23 mouse cellular contexts compared by ENCODE assay signal in genomic region chr5:148788690-148789089, GRCm38 (mm10).
A peak's percentile ranks its signal among the peaks of the same experiment; 100 is the strongest.
DNase-seq lines count a peak whose midpoint lies in the region; ATAC-seq and TF ChIP-seq lines count a peak whose summit lies in the region.
"Had no signal": no experiment of that assay in that cellular context is flagged by ENCODE, and none has a peak within 500 bp of the region (broad histone marks: within the 10 kb centered on the region; RNA-seq: fewer than 3 reads in every experiment).

No protein-coding gene starts in this region.

- TF ChIP-seq CTCF in kidney, adult 2 months (conservative IDR thresholded peaks at IDR 0.05; ENCODE audit: insufficient read depth, insufficient read length, low read depth, low read length) = no peak
- TF ChIP-seq CTCF in CH12.LX (conservative IDR thresholded peaks at IDR 0.05 in 1 of 2, IDR thresholded peaks at IDR 0.05 in 1 of 2; ENCODE audit: low read depth in 2 of 2, low read length in 2 of 2) = no peak

- TF ChIP-seq EP300 in CH12.LX (IDR thresholded peaks at IDR 0.05; ENCODE audit: low read length) = no peak

- no peak overlapping the region for H3K4me3 ChIP-seq in forebrain, embryonic 11.5 days (ENCODE audit: low read depth, low read length)
- H3K4me3 ChIP-seq in forebrain, embryonic 10.5 days = no peak overlapping the region
- H3K4me3 ChIP-seq in kidney, adult 2 months (ENCODE audit: insufficient read depth, low read depth, low read length) = no peak overlapping the region
- peak overlapping the region in 2 of 3 experiments; percentile 10 to 53 for H3K4me3 ChIP-seq in CH12.LX (replicated peaks in 1 of 3; ENCODE audit: low read depth in 2 of 3, low read length in 2 of 3, poor library complexity in 1 of 3)
- no peak overlapping the region for H3K4me3 ChIP-seq in intestine, embryonic 16.5 days (ENCODE audit: low read length)
- H3K4me3 ChIP-seq: erythroblast, embryonic 14.5 days; heart, embryonic 13.5 days; lung, embryonic 15.5 days; midbrain, embryonic 10.5 days; midbrain, embryonic 15.5 days; neural tube, embryonic 15.5 days; stomach, embryonic 15.5 days had no signal

- no peak overlapping the region for H3K4me2 ChIP-seq in forebrain, embryonic 11.5 days (ENCODE audit: low read depth, low read length, severe bottlenecking)
- peak overlapping the region; percentile 70 for H3K4me2 ChIP-seq in CH12.LX (ENCODE audit: insufficient read depth, low read depth, poor library complexity, severe bottlenecking)
- no peak overlapping the region for H3K4me2 ChIP-seq in intestine, embryonic 16.5 days (ENCODE audit: low read depth, low read length)
- H3K4me2 ChIP-seq: heart, embryonic 13.5 days; lung, embryonic 15.5 days; midbrain, embryonic 15.5 days; neural tube, embryonic 15.5 days; stomach, embryonic 15.5 days had no signal

- in situ Hi-C loops in CH12.LX (cut with MboI; ENCODE audit: low pct_ligation_motif_present, low pct_unique_long_range_greater_than_20kb, low sequenced_read_pairs) = loop anchor here (25.0 kb wide), 1 partner anchor 451 kb away; no protein-coding TSS in a partner anchor

- H3K27me3 ChIP-seq in forebrain, embryonic 11.5 days (ENCODE audit: control insufficient read depth, insufficient read depth, low read length) = peaks cover 2% of the 10 kb centered on the region; the same call in 1 of the 2 replicates
- peaks cover 10% of the 10 kb centered on the region for H3K27me3 ChIP-seq in forebrain, embryonic 10.5 days (ENCODE audit: poor library complexity, severe bottlenecking)
- no peaks in the 10 kb centered on the region for H3K27me3 ChIP-seq in kidney, adult 2 months (replicated peaks; ENCODE audit: control insufficient read depth, insufficient read depth, low read length)
- H3K27me3 ChIP-seq in CH12.LX (replicated peaks) = no peaks in the 10 kb centered on the region
- no peaks in the 10 kb centered on the region for H3K27me3 ChIP-seq in intestine, embryonic 16.5 days (replicated peaks; ENCODE audit: control insufficient read depth, insufficient read depth, low read length)
- H3K27me3 ChIP-seq: lung, embryonic 15.5 days; midbrain, embryonic 15.5 days; neural tube, embryonic 15.5 days; stomach, embryonic 15.5 days had no signal

- WGBS in forebrain, embryonic 11.5 days = 85% methylated on average over 8 of the region's 8 CpGs
- 92% methylated on average over 8 of the region's 8 CpGs for WGBS in forebrain, embryonic 10.5 days
- WGBS in kidney, adult 2 months = 51% methylated on average over 8 of the region's 8 CpGs
- 90% methylated on average over 8 of the region's 8 CpGs for WGBS in intestine, embryonic 16.5 days

- DNase-seq in forebrain, embryonic 11.5 days (ENCODE audit: low spot score) = no peak
- no peak for DNase-seq in forebrain, embryonic 10.5 days (ENCODE audit: extremely low spot score, low spot score)
- no peak for DNase-seq in kidney, adult 2 months
- DNase-seq in kidney, adult 8-10 months = no peak
- DNase-seq in CH12.LX (ENCODE audit: extremely low read depth) = no peak
- DNase-seq in kidney, postnatal 4 days = peak; percentile 41 to 60
- no peak for DNase-seq in ovary, postnatal 36 days (ENCODE audit: low spot score)
- DNase-seq: cerebellum, adult 11 months; cerebellum, adult 9-11 months; gastrocnemius, postnatal 10 days; heart, postnatal 10 days; right cerebral cortex, postnatal 25 days had no signal

- no peak for TF ChIP-seq RAD21 in CH12.LX (IDR thresholded peaks at IDR 0.05; ENCODE audit: low read depth, low read length)

- no peaks in the 10 kb centered on the region for H3K9me3 ChIP-seq in forebrain, embryonic 11.5 days (ENCODE audit: control insufficient read depth, low read length)
- H3K9me3 ChIP-seq in forebrain, embryonic 10.5 days = no peaks in the 10 kb centered on the region
- peaks cover 3% of the 10 kb centered on the region for H3K9me3 ChIP-seq in CH12.LX (replicated peaks; ENCODE audit: low read length)
- H3K9me3 ChIP-seq in intestine, embryonic 16.5 days (ENCODE audit: control insufficient read depth, low read length) = no peaks in the 10 kb centered on the region
- H3K9me3 ChIP-seq: heart, embryonic 13.5 days; lung, embryonic 15.5 days; midbrain, embryonic 10.5 days; midbrain, embryonic 15.5 days; neural tube, embryonic 15.5 days; stomach, embryonic 15.5 days had no signal

- no peaks in the 10 kb centered on the region for H3K36me3 ChIP-seq in forebrain, embryonic 11.5 days (ENCODE audit: control insufficient read depth, insufficient read depth, low read length)
- H3K36me3 ChIP-seq in forebrain, embryonic 10.5 days (replicated peaks) = no peaks in the 10 kb centered on the region
- H3K36me3 ChIP-seq in kidney, adult 2 months (ENCODE audit: control insufficient read depth, insufficient read depth, low read length) = no peaks in the 10 kb centered on the region
- peaks cover 0 to 21% of the 10 kb centered on the region in 2 experiments for H3K36me3 ChIP-seq in CH12.LX (replicated peaks in 1 of 2; ENCODE audit: control insufficient read depth in 1 of 2, insufficient read depth in 1 of 2, low read length in 1 of 2)
- H3K36me3 ChIP-seq in intestine, embryonic 16.5 days (ENCODE audit: control insufficient read depth, insufficient read depth, low read length) = no peaks in the 10 kb centered on the region
- H3K36me3 ChIP-seq: G1E; heart, embryonic 13.5 days; lung, embryonic 15.5 days; midbrain, embryonic 10.5 days; midbrain, embryonic 15.5 days; neural tube, embryonic 15.5 days; stomach, embryonic 15.5 days had no signal

- dilution Hi-C loops in CH12.LX (cut with MboI; ENCODE audit: extremely low pct_ligation_motif_present, extremely low pct_unique_long_range_greater_than_20kb, low sequenced_read_pairs) = no loop called here

- H3K4me1 ChIP-seq in forebrain, embryonic 11.5 days (replicated peaks; ENCODE audit: control insufficient read depth, insufficient read depth, low read length) = no peaks in the 10 kb centered on the region; the same call in 1 of the 2 replicates
- H3K4me1 ChIP-seq in forebrain, embryonic 10.5 days = peaks cover 26% of the 10 kb centered on the region
- H3K4me1 ChIP-seq in kidney, adult 2 months (ENCODE audit: control insufficient read depth, insufficient read depth, low read length) = peaks cover 15% of the 10 kb centered on the region
- H3K4me1 ChIP-seq in CH12.LX (ENCODE audit: control insufficient read depth in 1 of 2, insufficient read depth in 2 of 2) = peaks cover 16 to 54% of the 10 kb centered on the region in 2 experiments
- peaks cover 4% of the 10 kb centered on the region; the same call in 1 of the 2 replicates for H3K4me1 ChIP-seq in intestine, embryonic 16.5 days (ENCODE audit: control insufficient read depth, insufficient read depth, low read length)

- TF ChIP-seq POLR2A in kidney, adult 2 months (IDR thresholded peaks at IDR 0.05; ENCODE audit: low read depth, low read length) = no peak
- no peak for TF ChIP-seq POLR2A in CH12.LX (IDR thresholded peaks at IDR 0.05; ENCODE audit: low read depth, low read length)

- H3K79me2 ChIP-seq in CH12.LX (replicated peaks; ENCODE audit: control insufficient read depth, extremely low read depth, insufficient read depth, poor library complexity, severe bottlenecking) = no peaks in the 10 kb centered on the region; the same call in 1 of the 2 replicates

- no peak overlapping the region for H3K9ac ChIP-seq in forebrain, embryonic 11.5 days (ENCODE audit: low read length)
- no peak overlapping the region for H3K9ac ChIP-seq in CH12.LX (ENCODE audit: insufficient read depth, low read depth)
- no peak overlapping the region for H3K9ac ChIP-seq in intestine, embryonic 16.5 days (ENCODE audit: low read depth, low read length)
- H3K9ac ChIP-seq: heart, embryonic 13.5 days; liver, embryonic 14.5 days; lung, embryonic 15.5 days; midbrain, embryonic 15.5 days; neural tube, embryonic 15.5 days; stomach, embryonic 15.5 days had no signal

- ATAC-seq in forebrain, embryonic 11.5 days (replicated peaks; ENCODE audit: low FRiP score) = peak; percentile 8; the same call in 1 of the 2 replicates
- no peak for ATAC-seq in intestine, embryonic 16.5 days
- ATAC-seq: hindbrain, embryonic 16.5 days; midbrain, embryonic 15.5 days had no signal

- no peak overlapping the region for H3K27ac ChIP-seq in forebrain, embryonic 11.5 days (ENCODE audit: low read depth, low read length)
- H3K27ac ChIP-seq in forebrain, embryonic 10.5 days = no peak overlapping the region
- H3K27ac ChIP-seq in kidney, adult 2 months (ENCODE audit: insufficient read depth, low read depth, low read length) = peak overlapping the region; percentile 54; the same call in 1 of the 2 replicates
- no peak overlapping the region for H3K27ac ChIP-seq in CH12.LX (ENCODE audit: insufficient read depth, low read depth)
- no peak overlapping the region for H3K27ac ChIP-seq in intestine, embryonic 16.5 days (ENCODE audit: low read length)
- H3K27ac ChIP-seq: heart, embryonic 13.5 days; liver, embryonic 14.5 days; lung, embryonic 15.5 days; midbrain, embryonic 10.5 days; midbrain, embryonic 15.5 days; neural tube, embryonic 15.5 days; stomach, embryonic 15.5 days had no signal

TF ChIP-seq in CH12.LX, 34 proteins besides CTCF, POLR2A, EP300 and RAD21 (continues in another document):
- TF ChIP-seq JUN (IDR thresholded peaks at IDR 0.05; ENCODE audit: insufficient read depth, low read depth, low read length) (no peak), HCFC1 (IDR thresholded peaks at IDR 0.05; ENCODE audit: low read depth, low read length) (no peak), ZNF384 (IDR thresholded peaks at IDR 0.05; ENCODE audit: low read depth, low read length) (no peak), RCOR1 (conservative IDR thresholded peaks at IDR 0.05; ENCODE audit: low read depth, low read length) (no peak), CHD1 (IDR thresholded peaks at IDR 0.05; ENCODE audit: low read depth, low read length) (no peak), UBTF (IDR thresholded peaks at IDR 0.05; ENCODE audit: low read depth, low read length) (no peak), ELF1 (IDR thresholded peaks at IDR 0.05; ENCODE audit: low read depth, low read length) (no peak), MYC (IDR thresholded peaks at IDR 0.05; ENCODE audit: low read depth, low read length) (no peak), MEF2A (IDR thresholded peaks at IDR 0.05; ENCODE audit: borderline replicate concordance, low read depth, low read length) (no peak), TCF12 (IDR thresholded peaks at IDR 0.05; ENCODE audit: low read depth, low read length) (no peak), MXI1 (IDR thresholded peaks at IDR 0.05; ENCODE audit: low read depth, low read length) (no peak), GABPA (IDR thresholded peaks at IDR 0.05; ENCODE audit: insufficient replicate concordance, low read depth, low read length) (no peak), NELFE (IDR thresholded peaks at IDR 0.05; ENCODE audit: low read depth, low read length) (no peak), IRF4 (IDR thresholded peaks at IDR 0.05; ENCODE audit: low read depth, low read length) (no peak), MAZ (IDR thresholded peaks at IDR 0.05; ENCODE audit: low read depth, low read length) (no peak), TBP (conservative IDR thresholded peaks at IDR 0.05; ENCODE audit: low read depth, low read length) (no peak), USF2 (conservative IDR thresholded peaks at IDR 0.05; ENCODE audit: low read depth, low read length) (no peak), KAT2A (IDR thresholded peaks at IDR 0.05; ENCODE audit: insufficient replicate concordance, low read length) (no peak), CHD2 (IDR thresholded peaks at IDR 0.05; ENCODE audit: low read length) (no peak)

Comparison
In these comparisons a context has a peak if more than half of its experiments do, and no peak if none do; other contexts are left out.
1. DNase-seq: peak in kidney, postnatal 4 days (2 of 2); none in forebrain, embryonic 11.5 days (single experiment), forebrain, embryonic 10.5 days (single experiment), kidney, adult 2 months (single experiment), kidney, adult 8-10 months (0 of 2), CH12.LX (single experiment) and ovary, postnatal 36 days (single experiment).
2. H3K4me3 ChIP-seq: peak in CH12.LX (2 of 3); none in forebrain, embryonic 11.5 days (single experiment), forebrain, embryonic 10.5 days (single experiment), kidney, adult 2 months (single experiment) and intestine, embryonic 16.5 days (single experiment).